Mouse (Mus musculus) heart, embryonic 15.5 days (tissue): ENCODE measurements around the gene Crybg1. TPM values are rescaled to one million over a fixed set of nuclear protein-coding genes. Genes with fewer than 3 reads are reported as not detected.
"Not testable (repeated sequence)": the region's sequence is repeated elsewhere in the genome, so short reads cannot be mapped to it uniquely, and the experiment has no call there.

Experiments used
- ATAC-seq: fragments of 200-750 bp; cut with Nextera tagmentation; replicated peaks from 2 replicates; pipeline ENCODE4 v1.8.0; 2017; ENCODE audit warnings: low read depth, moderate TSS enrichment; ENCODE audit not compliant: insufficient number of reproducible peaks, insufficient read depth, low FRiP score
- H3K27ac ChIP-seq: fragments of 300-500 bp; sonication (generic); 2 replicates; pipeline ENCODE4 v1.5.1; 2015; ENCODE audit warnings: mild to moderate bottlenecking, inconsistent platforms
- H3K27me3 ChIP-seq: fragments of 300-500 bp; sonication (generic); 2 replicates; pipeline ENCODE4 v1.6.1; 2015; ENCODE audit warnings: inconsistent platforms
- H3K36me3 ChIP-seq: fragments of 300-500 bp; sonication (generic); 2 replicates; pipeline ENCODE4 v1.6.1; 2015; ENCODE audit warnings: mild to moderate bottlenecking, inconsistent platforms
- H3K4me1 ChIP-seq: fragments of 300-500 bp; sonication (generic); replicated peaks from 2 replicates; pipeline ENCODE4 v1.6.1; 2015; ENCODE audit warnings: inconsistent platforms
- H3K4me2 ChIP-seq: fragments of 300-500 bp; sonication (generic); 2 replicates; pipeline ENCODE4 v1.6.1; 2015; ENCODE audit warnings: inconsistent platforms, mild to moderate bottlenecking, moderate library complexity
- H3K4me3 ChIP-seq: fragments of 300-500 bp; sonication (generic); 2 replicates; pipeline ENCODE4 v1.5.1; 2015; ENCODE audit warnings: mild to moderate bottlenecking, inconsistent platforms
- H3K9ac ChIP-seq: fragments of 300-500 bp; sonication (generic); 2 replicates; pipeline ENCODE4 v1.6.1; 2015; ENCODE audit warnings: mild to moderate bottlenecking, inconsistent platforms
- H3K9me3 ChIP-seq: fragments of 300-500 bp; sonication (generic); replicated peaks from 2 replicates; pipeline ENCODE4 v1.6.1; 2016; ENCODE audit warnings: inconsistent platforms
- WGBS: fragments of 180-500 bp; shearing (Covaris S2); methylation state at CpG from one replicate; pipeline ENCODE4 v1.1.7; 2015; ENCODE audit warnings: mixed read lengths; 5-methylcytosine and 5-hydroxymethylcytosine counted together
- polyA plus RNA-seq: library from polyadenylated mRNA; unstranded; fragments of >200 nt; fragmentation: Nextera tagmentation; extraction: Ambion mirVana; gene quantifications from 2 replicates; pipeline ENCODE4 v1.2.1, GENCODE M21; 2015

Crybg1 gene
- polyA plus RNA-seq, 1 experiment from 2014 or later: 0.13 TPM

DNA sequence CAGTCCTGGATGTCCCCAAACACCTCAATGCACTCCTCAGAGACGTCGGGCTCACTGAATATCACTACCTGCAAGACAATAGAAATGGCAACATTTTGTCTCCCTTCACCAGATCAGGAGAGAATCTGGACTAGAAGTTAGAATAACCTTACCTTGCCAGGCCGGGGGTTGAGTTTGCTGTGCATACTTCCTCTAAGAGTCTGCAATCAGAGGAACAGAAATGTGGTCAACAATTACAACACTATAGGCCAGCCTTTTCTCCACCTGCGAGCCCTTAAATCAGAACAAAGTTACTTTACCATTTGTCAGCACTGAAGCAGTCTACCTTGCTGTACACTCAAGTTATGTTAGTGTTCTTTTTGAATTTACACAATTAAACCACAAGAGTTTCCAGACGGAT is 156.1 kb downstream of the Crybg1 start:
- Histone ChIP-seq H3K4me1 (no peaks in the 10 kb centered on the region), H3K4me2 (no peak overlapping the region), H3K27ac (no peak overlapping the region), H3K36me3 (no peaks in the 10 kb centered on the region), H3K27me3 (no peaks in the 10 kb centered on the region), H3K9ac (no peak overlapping the region), H3K4me3 (no peak overlapping the region), H3K9me3 (no peaks in the 10 kb centered on the region)
- WGBS: 70% methylated on average over 5 of the region's 5 CpGs
- no peak for ATAC-seq

DNA sequence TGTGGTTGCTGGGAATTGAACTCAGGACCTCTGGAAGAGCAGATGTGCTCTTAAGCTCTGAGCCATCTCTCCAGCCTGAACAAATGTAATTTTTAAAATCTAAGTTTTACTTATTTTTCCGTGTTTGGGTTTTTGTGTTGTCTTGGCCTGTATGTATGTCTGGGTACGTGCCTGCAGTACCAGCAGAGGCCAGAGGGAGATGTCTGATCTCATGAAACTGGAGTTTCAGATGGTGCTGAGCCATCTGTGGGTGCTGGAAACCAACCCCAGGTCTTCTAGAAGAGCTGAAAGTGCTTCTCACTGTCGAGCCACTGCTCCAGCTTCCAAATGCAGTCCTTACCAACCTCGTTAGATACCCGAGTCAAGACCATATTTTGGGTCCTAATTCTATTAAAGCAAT is 157.4 kb downstream of the Crybg1 start:
- ATAC-seq: no peak
- H3K9ac ChIP-seq: no peak overlapping the region
- no peak overlapping the region for H3K4me2 ChIP-seq
- no peak overlapping the region for H3K27ac ChIP-seq
- no peaks in the 10 kb centered on the region for H3K4me1 ChIP-seq
- no peaks in the 10 kb centered on the region for H3K36me3 ChIP-seq
- no peaks in the 10 kb centered on the region for H3K27me3 ChIP-seq
- H3K9me3 ChIP-seq: no peaks in the 10 kb centered on the region
- no peak overlapping the region for H3K4me3 ChIP-seq
- WGBS: 90% methylated on average over 5 of the region's 5 CpGs

DNA sequence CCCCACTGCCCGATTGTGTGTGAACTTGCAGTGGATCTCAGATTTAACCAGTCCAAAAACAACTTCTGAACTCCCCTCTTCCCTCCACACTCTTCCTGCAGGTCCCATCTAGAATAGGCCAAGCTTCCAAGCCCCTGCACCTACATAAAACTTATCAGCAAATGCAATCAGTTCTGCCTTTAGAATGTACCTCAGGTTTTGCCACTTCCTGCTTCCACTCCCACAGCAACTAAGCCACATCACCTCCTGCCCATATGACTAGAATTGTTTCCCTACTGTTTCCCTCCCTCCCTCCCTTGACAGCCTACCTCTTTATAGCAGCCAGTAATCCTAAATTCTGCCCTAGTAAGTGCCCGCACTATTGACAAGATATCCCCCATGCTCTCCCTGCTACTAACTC is 164.8 kb downstream of the Crybg1 start:
- 72% methylated on average over 2 of the region's 2 CpGs for WGBS
- Histone ChIP-seq H3K27me3 (no peaks in the 10 kb centered on the region), H3K36me3 (no peaks in the 10 kb centered on the region), H3K4me2 (no peak overlapping the region), H3K4me3 (no peak overlapping the region), H3K27ac (no peak overlapping the region), H3K4me1 (no peaks in the 10 kb centered on the region), H3K9ac (no peak overlapping the region), H3K9me3 (no peaks in the 10 kb centered on the region)
- ATAC-seq: no peak

DNA sequence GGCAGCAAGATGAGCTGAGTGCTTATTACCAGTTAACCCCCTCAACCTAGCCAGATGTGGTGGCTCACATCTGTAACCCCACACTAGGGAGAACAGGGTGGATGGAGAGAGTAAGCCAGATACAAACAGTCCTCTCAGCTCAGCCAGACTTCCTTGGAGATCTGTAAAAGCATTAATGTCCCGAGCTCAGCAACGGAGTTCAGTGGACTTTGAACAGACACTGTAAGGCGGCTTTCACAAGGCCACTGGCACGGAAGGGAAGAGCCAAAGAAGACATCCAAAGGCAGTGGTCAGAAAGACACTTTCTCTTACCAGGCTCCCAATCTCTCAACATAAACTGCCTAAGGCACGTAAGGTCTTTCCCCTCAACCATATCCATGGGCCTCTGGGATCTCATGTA is 165.4 kb downstream of the Crybg1 start:
- 83% methylated on average over 5 of the region's 5 CpGs for WGBS

DNA sequence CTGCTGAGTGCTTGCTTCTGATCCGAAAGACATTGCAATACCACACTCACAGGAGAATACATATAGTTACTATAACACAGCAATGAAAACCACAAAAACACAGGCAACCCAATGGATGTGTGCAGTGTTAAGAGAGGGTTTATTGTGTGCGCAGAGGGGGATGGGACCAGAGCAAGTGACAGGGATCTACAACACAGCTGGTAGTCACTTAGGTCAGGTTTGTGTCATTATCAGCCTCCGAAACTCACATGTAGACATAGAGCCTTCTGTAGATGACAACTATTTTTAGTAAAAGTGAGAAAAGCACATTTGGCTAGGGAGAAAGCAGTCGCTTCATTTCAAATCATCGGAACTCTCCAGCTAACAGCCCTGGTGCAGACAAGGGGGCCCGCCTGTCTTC is 166.2 kb downstream of the Crybg1 start:
- H3K4me2 ChIP-seq: no peak overlapping the region
- H3K36me3 ChIP-seq: no peaks in the 10 kb centered on the region
- 81% methylated on average over 6 of the region's 6 CpGs for WGBS
- H3K4me1 ChIP-seq: no peaks in the 10 kb centered on the region
- ATAC-seq: no peak
- H3K27me3 ChIP-seq: no peaks in the 10 kb centered on the region
- no peaks in the 10 kb centered on the region for H3K9me3 ChIP-seq
- no peak overlapping the region for H3K27ac ChIP-seq
- no peak overlapping the region for H3K9ac ChIP-seq
- H3K4me3 ChIP-seq: no peak overlapping the region

More for the DNA sequence above, 165.4 kb downstream of the Crybg1 start:
- H3K27ac ChIP-seq: no peak overlapping the region
- H3K27me3 ChIP-seq: no peaks in the 10 kb centered on the region
- H3K4me1 ChIP-seq: no peaks in the 10 kb centered on the region
- ATAC-seq: no peak
- H3K4me2 ChIP-seq: no peak overlapping the region
- H3K9ac ChIP-seq: no peak overlapping the region
- H3K9me3 ChIP-seq: no peaks in the 10 kb centered on the region
- H3K36me3 ChIP-seq: no peaks in the 10 kb centered on the region
- H3K4me3 ChIP-seq: no peak overlapping the region

DNA sequence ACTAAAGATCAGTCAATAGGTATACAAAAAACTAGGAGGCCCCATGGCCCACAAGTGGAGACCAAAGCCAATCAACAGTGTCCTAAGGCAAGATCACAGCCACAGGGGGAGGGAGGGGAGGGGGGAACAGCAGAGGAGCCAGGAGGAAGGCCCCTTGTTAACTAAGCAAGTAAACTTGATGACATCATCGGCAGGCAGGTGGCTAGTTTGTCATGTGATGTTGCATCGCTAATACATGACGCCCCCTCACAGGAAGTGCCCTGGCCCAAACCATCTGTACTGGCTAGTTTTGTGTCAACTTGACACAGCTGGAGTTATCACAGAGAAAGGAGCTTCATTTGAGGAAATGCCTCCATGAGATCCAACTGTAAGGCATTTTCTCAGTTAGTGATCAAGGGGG is 167.9 kb downstream of the Crybg1 start:
- H3K4me3 ChIP-seq, H3K4me1 ChIP-seq, H3K9me3 ChIP-seq, H3K27me3 ChIP-seq, ATAC-seq, H3K9ac ChIP-seq, H3K36me3 ChIP-seq, H3K4me2 ChIP-seq, H3K27ac ChIP-seq: not testable (repeated sequence)
- 80% methylated on average over 3 of the region's 3 CpGs for WGBS

DNA sequence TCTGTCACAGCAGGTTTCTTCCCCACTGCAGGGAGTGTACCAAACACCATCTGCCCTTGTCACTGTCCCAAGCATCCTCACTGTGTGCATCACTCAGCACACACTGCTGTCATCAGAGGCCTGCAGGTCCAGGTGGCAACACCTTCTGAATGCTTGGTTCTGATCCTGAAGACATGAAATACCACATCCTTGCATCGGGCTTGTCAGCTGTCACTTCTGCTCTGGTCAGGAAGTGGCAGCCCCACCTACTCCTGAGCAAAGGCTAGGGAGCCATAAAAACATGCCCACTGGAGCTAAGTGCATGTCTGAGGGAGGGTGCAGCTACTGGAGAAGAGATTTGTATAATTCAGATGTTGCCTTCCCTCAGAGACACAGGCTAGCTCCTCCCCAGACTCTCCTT is 168.6 kb downstream of the Crybg1 start:
- no peak for ATAC-seq
- 39% methylated on average over 1 of the region's 1 CpGs for WGBS
- no peak overlapping the region for H3K27ac ChIP-seq

DNA sequence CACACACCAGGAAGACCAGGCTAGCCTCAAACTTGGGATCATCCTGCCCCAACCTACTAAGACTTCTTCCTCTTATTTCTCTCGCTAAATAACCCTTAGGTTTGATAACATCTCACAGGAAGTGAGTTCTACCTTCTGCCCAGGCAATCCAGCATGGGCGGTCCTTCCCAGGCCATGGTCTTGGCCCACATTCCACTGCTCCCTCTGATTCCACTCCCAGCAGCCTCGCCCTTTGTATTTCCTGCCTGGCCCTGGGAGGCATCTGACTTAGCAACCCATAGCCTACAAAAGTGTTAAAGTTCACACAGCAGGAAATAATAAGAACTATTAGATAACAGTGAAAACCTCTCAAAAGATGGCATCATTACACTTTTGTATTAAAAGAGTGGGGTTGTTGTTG is 171.3 kb downstream of the Crybg1 start:
- Histone ChIP-seq H3K9me3 (no peaks in the 10 kb centered on the region), H3K36me3 (no peaks in the 10 kb centered on the region), H3K4me3 (no peak overlapping the region), H3K4me1 (no peaks in the 10 kb centered on the region), H3K9ac (no peak overlapping the region), H3K27ac (no peak overlapping the region), H3K27me3 (no peaks in the 10 kb centered on the region), H3K4me2 (no peak overlapping the region)
- ATAC-seq: no peak
- WGBS: 59% methylated on average over 3 of the region's 3 CpGs

More for the DNA sequence above, 168.6 kb downstream of the Crybg1 start:
- H3K4me1 ChIP-seq: no peaks in the 10 kb centered on the region
- no peak overlapping the region for H3K4me2 ChIP-seq
- H3K4me3 ChIP-seq: no peak overlapping the region
- H3K9ac ChIP-seq: no peak overlapping the region
- H3K27me3 ChIP-seq: no peaks in the 10 kb centered on the region
- no peaks in the 10 kb centered on the region for H3K9me3 ChIP-seq
- H3K36me3 ChIP-seq: no peaks in the 10 kb centered on the region

DNA sequence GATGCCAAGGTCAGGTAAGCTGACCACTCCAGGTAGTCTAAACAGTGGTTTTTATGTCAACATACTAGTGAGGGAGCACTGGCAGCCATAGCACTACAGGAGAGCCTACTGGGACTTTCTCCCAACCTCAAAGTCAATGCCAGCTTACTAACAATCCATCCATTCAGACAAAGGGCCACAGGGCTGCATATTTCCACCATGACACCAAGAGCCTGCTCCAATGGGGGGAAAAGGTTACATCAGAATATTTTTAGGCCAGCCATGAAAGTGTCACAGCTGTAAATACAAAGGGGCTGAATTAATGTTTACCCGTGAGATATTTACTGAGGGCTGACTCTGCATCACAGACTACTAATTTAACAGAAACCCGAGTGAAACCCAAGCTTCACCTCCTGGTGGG is 175.4 kb downstream of the Crybg1 start:
- no peak overlapping the region for H3K4me3 ChIP-seq
- no peak for ATAC-seq
- no peak overlapping the region for H3K4me2 ChIP-seq
- no peaks in the 10 kb centered on the region for H3K9me3 ChIP-seq
- H3K27me3 ChIP-seq: no peaks in the 10 kb centered on the region
- H3K27ac ChIP-seq: no peak overlapping the region
- no peaks in the 10 kb centered on the region for H3K4me1 ChIP-seq
- no peak overlapping the region for H3K9ac ChIP-seq
- 76% methylated on average over 2 of the region's 2 CpGs for WGBS
- no peaks in the 10 kb centered on the region for H3K36me3 ChIP-seq

DNA sequence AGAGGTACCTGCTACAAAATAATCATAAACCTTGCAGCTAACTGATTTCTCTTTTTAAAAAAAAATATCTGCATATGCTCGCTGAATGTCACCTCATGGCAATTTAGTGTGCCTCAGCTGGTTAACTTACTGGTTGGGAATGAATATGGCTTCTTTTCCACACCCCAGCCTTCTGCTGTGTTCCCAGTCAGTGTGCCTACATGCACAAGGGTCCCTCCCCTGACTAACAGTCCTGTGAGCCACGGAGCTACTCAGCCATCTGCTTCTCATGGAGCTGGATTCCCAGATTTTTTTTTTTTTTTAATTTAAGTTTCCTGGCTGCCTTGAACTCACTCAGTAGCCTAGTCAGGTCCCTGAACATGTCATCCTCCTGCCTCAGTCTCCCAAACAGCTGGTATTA is 183.7 kb downstream of the Crybg1 start:
- Histone ChIP-seq H3K4me2 (no peak overlapping the region), H3K36me3 (no peaks in the 10 kb centered on the region), H3K9ac (no peak overlapping the region), H3K9me3 (no peaks in the 10 kb centered on the region), H3K27me3 (no peaks in the 10 kb centered on the region), H3K4me3 (no peak overlapping the region), H3K27ac (no peak overlapping the region), H3K4me1 (no peaks in the 10 kb centered on the region)
- ATAC-seq: no peak
- WGBS: 60% methylated on average over 2 of the region's 2 CpGs

DNA sequence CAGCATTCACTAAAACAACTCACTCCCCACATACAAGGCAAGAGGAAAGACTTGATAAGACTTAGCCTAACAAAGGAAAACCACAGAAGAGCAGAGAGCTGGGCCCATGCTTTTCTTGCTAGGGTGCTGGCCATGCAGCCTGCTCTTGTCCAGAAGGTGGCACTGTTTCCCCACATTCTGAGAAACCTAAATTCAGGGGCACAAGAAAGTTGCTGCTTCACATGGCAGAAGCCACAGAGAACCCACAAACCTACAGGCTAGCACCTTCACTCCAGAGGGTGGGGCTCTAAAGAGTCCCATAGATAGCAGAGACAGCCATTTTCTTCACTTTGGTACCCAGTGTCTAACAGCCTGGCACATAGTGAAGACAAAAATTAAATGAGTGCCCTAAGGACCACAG is 194.7 kb downstream of the Crybg1 start:
- Histone ChIP-seq H3K36me3 (no peaks in the 10 kb centered on the region), H3K9me3 (no peaks in the 10 kb centered on the region), H3K4me1 (no peaks in the 10 kb centered on the region), H3K27ac (no peak overlapping the region), H3K4me3 (no peak overlapping the region), H3K9ac (no peak overlapping the region), H3K27me3 (no peaks in the 10 kb centered on the region), H3K4me2 (no peak overlapping the region)
- ATAC-seq: no peak

DNA sequence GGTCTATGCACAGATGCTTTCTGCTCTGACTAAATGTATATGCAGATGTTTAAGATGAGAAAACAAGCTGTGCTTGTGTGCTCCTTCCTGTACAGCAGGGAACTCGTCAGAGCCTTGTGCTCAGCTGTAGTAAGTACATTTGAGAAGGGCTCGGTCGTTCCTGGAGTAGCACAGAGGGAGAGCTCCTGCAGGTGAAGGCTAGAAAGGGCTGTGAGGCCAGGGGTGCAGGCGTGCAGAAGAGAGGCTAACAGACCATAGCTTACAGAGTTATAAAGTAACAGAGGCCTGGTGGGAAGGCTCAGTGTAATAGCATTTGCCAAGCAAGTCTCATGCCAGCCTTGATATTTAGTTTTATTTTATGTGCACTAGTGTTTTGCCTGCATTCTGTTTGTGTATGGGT is 203.2 kb downstream of the Crybg1 start:
- Histone ChIP-seq H3K4me2 (no peak overlapping the region), H3K27me3 (no peaks in the 10 kb centered on the region), H3K9ac (no peak overlapping the region), H3K4me1 (peaks cover 6% of the 10 kb centered on the region; the same call in 1 of the 2 replicates), H3K9me3 (no peaks in the 10 kb centered on the region), H3K27ac (no peak overlapping the region), H3K36me3 (peaks cover 8% of the 10 kb centered on the region; the same call in 1 of the 2 replicates), H3K4me3 (no peak overlapping the region)
- 73% methylated on average over 4 of the region's 4 CpGs for WGBS
- ATAC-seq: no peak
